Mouse (Mus musculus) neural tube, embryonic 12.5 days (tissue): ENCODE measurements around the gene Togaram1. TPM values are rescaled to one million over a fixed set of nuclear protein-coding genes. Genes with fewer than 3 reads are reported as not detected.

Experiments used
- ATAC-seq: fragments of 200-750 bp; cut with Nextera tagmentation; 2 replicates; pipeline ENCODE4 v1.8.0; 2017; ENCODE audit warnings: low read depth, mild to moderate bottlenecking, moderate TSS enrichment, moderate library complexity; ENCODE audit not compliant: low FRiP score
- H3K27ac ChIP-seq: fragments of 300-500 bp; sonication (generic); 2 replicates; pipeline ENCODE4 v1.5.1; 2016
- H3K27me3 ChIP-seq: fragments of 300-500 bp; sonication (generic); replicated peaks from 2 replicates; pipeline ENCODE4 v1.6.1; 2016; ENCODE audit warnings: mild to moderate bottlenecking
- H3K36me3 ChIP-seq: fragments of 300-500 bp; sonication (generic); 2 replicates; pipeline ENCODE4 v1.6.1; 2016; ENCODE audit warnings: mild to moderate bottlenecking
- H3K4me1 ChIP-seq: fragments of 300-500 bp; sonication (generic); 2 replicates; pipeline ENCODE4 v1.6.1; 2016
- H3K4me2 ChIP-seq: fragments of 300-500 bp; sonication (generic); replicated peaks from 2 replicates; pipeline ENCODE4 v1.6.1; 2016; ENCODE audit warnings: mild to moderate bottlenecking
- H3K4me3 ChIP-seq: fragments of 300-500 bp; sonication (generic); 2 replicates; pipeline ENCODE4 v1.5.1; 2016
- H3K9ac ChIP-seq: fragments of 300-500 bp; sonication (generic); 2 replicates; pipeline ENCODE4 v1.6.1; 2016; ENCODE audit warnings: mild to moderate bottlenecking
- H3K9me3 ChIP-seq: fragments of 300-500 bp; sonication (generic); 2 replicates; pipeline ENCODE4 v1.6.1; 2016; ENCODE audit warnings: mild to moderate bottlenecking
- WGBS: fragments of 180-500 bp; shearing (Covaris S2); methylation state at CpG from one replicate; pipeline ENCODE4 v1.1.7; 2016; 5-methylcytosine and 5-hydroxymethylcytosine counted together
- polyA plus RNA-seq: library from polyadenylated mRNA; unstranded; fragments of >200 nt; fragmentation: Nextera tagmentation; extraction: Ambion mirVana; gene quantifications from 2 replicates; pipeline ENCODE4 v1.2.1, GENCODE M21; 2016

Togaram1 gene
- 25.8 and 26.6 TPM in 2 replicates for polyA plus RNA-seq

DNA sequence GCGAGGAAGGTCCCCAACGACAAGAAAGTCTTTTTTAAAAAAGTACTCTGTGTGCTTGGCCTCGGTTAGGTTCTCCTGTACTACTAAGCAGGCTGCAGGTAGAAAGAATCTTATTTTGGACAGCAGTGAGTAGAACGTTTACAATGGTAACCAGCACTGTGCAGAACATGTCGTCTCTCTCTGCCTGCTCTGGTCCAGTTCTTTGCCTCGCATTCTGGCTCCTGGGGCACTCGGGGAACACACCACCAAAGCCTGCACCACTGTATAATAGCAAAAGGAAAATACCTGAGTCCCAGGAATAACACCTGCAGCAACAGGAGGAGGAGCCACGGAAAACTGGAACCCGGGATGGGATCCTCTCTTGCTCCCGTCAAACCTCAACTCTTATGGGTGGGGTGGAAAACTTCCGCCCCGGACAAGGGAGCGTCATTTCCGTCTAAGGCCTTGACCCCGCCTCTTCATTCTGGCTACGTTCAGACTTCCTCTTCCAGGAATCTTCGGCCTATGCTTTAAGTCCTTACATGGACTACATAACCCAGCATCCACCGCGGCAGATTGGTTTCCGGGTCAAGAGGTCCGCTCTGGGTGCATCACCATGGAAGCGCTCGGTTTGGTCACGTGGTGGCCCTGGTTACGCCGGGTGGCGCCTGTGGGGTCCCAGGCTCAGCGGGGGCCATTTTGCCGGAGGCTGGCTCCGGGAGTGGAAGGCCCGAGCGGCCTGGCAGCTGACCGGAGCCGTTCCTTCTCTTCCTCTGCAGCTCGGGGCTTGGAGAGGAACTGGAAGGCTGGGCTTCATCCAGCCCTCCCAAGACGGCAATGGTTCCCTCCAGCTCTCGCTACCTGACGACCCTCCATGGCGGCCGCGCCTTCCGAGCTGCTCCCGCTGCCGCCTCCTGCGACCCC, at the start of gene Togaram1, which contains the start of gene Klhl28:
Gene Togaram1 (plus strand): TSS at position 681 of the 903 bp plus-strand sequence.
Gene Klhl28 (minus strand): TSS at position 411 of the 903 bp plus-strand sequence.
- H3K4me1 ChIP-seq = peaks cover 28% of the 10 kb centered on the region
- under 1% methylated on average over 45 of the region's 45 CpGs for WGBS
- no peaks in the 10 kb centered on the region for H3K36me3 ChIP-seq
- peak; percentile 99 for ATAC-seq
- H3K9me3 ChIP-seq = no peaks in the 10 kb centered on the region
- H3K27me3 ChIP-seq = no peaks in the 10 kb centered on the region
- peak within 1 kb of the TSS; percentile 82 for H3K9ac ChIP-seq
- peak within 1 kb of the TSS; percentile 63 for H3K27ac ChIP-seq
- peak within 1 kb of the TSS; percentile 99 for H3K4me2 ChIP-seq
- peak within 1 kb of the TSS; percentile 68 for H3K4me3 ChIP-seq

DNA sequence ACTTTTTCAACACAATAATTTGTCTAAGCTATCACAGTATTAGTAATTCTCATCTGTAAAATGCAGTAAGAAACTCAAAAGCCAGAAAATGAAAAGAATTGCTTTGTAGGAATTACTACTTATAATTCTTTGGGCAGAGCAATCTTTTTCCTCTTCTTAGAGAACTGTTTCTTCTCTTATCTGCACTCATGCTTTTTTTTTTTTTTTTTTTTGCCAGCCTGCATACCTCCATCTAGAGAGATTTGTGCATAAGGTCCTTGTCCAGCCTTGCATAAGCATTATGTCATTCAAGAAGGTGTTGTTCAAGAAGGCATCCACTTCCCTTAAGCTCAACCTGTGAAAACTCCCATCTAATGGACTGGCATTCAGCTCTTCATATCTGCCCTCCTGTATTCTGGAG, 48.9 kb upstream of the Togaram1 start:
- no peaks in the 10 kb centered on the region for H3K9me3 ChIP-seq
- ATAC-seq = no peak
- H3K9ac ChIP-seq = no peak overlapping the region
- H3K36me3 ChIP-seq = no peaks in the 10 kb centered on the region
- no peak overlapping the region for H3K4me3 ChIP-seq
- no peak overlapping the region for H3K27ac ChIP-seq
- H3K27me3 ChIP-seq = no peaks in the 10 kb centered on the region
- no peak overlapping the region for H3K4me2 ChIP-seq
- no peaks in the 10 kb centered on the region for H3K4me1 ChIP-seq

GRCm38 (mm10) chr12:64917578-64918471, 47.8 kb upstream of the Togaram1 start, which contains the start of gene Gm527:
Gm527 (plus strand) TSS chr12:64917906.
- peak; percentile 100 for ATAC-seq
- Histone ChIP-seq H3K4me3 (peak within 1 kb of the TSS; percentile 90), H3K27me3 (no peaks in the 10 kb centered on the region), H3K4me1 (no peaks in the 10 kb centered on the region), H3K9ac (peak within 1 kb of the TSS; percentile 84), H3K9me3 (no peaks in the 10 kb centered on the region), H3K4me2 (peak within 1 kb of the TSS; percentile 77), H3K27ac (no peak within 1 kb of the TSS), H3K36me3 (no peaks in the 10 kb centered on the region)
- WGBS = under 1% methylated on average over 90 of the region's 93 CpGs

DNA sequence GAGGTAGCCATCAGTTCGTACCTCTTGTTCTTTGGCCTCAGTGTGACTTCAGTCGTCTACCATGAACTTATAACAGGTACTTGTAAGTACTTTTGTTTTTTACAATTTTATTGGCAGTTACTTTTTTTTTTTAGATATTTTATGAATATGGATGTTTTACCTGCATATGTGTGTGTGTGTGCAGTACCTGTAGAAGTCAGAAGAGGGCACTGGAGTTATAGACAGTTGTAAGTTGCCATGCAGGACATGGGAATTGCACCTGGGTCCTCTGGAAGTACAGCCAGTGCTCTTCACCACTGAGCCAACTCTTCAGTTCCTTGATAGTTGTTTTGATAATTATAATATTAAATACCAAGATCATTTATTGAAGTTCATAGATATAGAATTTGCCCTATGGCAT, 28.1 kb upstream of the Togaram1 start:
- H3K27me3 ChIP-seq = no peaks in the 10 kb centered on the region
- 0 out of 2 replicates have a peak, but pooled peaks cover 5% of the 10 kb centered on the region for H3K36me3 ChIP-seq
- WGBS = 89% methylated on average over 2 of the region's 2 CpGs
- no peak overlapping the region for H3K9ac ChIP-seq
- no peaks in the 10 kb centered on the region for H3K9me3 ChIP-seq
- no peaks in the 10 kb centered on the region for H3K4me1 ChIP-seq
- no peak overlapping the region for H3K27ac ChIP-seq
- H3K4me3 ChIP-seq = no peak overlapping the region
- no peak for ATAC-seq
- no peak overlapping the region for H3K4me2 ChIP-seq

- Histone ChIP-seq H3K36me3 (no peaks in the 10 kb centered on the region), H3K4me1 (peaks cover 25% of the 10 kb centered on the region), H3K27ac (no peak overlapping the region), H3K9ac (peak overlapping the region; percentile 61), H3K9me3 (no peaks in the 10 kb centered on the region), H3K4me2 (peak overlapping the region; percentile 79), H3K4me3 (peak overlapping the region; percentile 68), H3K27me3 (no peaks in the 10 kb centered on the region)
- WGBS = 27% methylated on average over 4 of the region's 4 CpGs
- no peak for ATAC-seq
Observed at GRCm38 (mm10) chr12:64964560-64964959, 1.0 kb upstream of the Togaram1 start.

- Histone ChIP-seq H3K27ac (peak overlapping the region; percentile 63), H3K4me3 (peak overlapping the region; percentile 68), H3K9me3 (no peaks in the 10 kb centered on the region), H3K36me3 (no peaks in the 10 kb centered on the region), H3K9ac (peak overlapping the region; percentile 82), H3K4me1 (peaks cover 36% of the 10 kb centered on the region), H3K27me3 (no peaks in the 10 kb centered on the region), H3K4me2 (peak overlapping the region; percentile 99)
- under 1% methylated on average over 44 of the region's 44 CpGs for WGBS
- ATAC-seq = no peak; the same call in 1 of the 2 replicates
Observed at GRCm38 (mm10) chr12:64966101-64966631, 562 bp downstream of the Togaram1 start.

- H3K27ac ChIP-seq = 0 out of 2 replicates have a peak overlapping the region, but pooled peaks have one; percentile 63
Observed at GRCm38 (mm10) chr12:64966652-64967435, 1.2 kb downstream of the Togaram1 start.

DNA sequence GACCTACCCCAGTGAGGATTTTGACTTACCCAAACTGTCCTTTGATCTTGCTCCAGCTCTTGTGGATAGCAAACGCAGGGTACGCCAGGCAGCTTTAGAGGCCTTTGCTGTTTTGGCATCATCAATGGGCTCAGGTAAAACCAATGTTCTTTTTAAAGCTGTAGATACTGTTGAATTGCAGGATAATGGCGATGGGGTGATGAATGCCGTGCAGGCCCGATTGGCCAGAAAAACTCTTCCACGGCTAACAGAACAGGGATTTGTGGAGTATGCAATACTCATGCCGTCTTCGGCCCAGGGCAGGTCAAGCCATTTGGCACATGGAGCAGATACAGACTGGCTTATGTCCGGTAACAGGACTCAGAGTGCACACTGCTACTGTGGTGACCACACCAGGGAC, 1.9 kb downstream of the Togaram1 start:
- H3K9me3 ChIP-seq = no peaks in the 10 kb centered on the region
- peak overlapping the region; percentile 82 for H3K9ac ChIP-seq
- 1% methylated on average over 9 of the region's 9 CpGs for WGBS
- ATAC-seq = no peak
- H3K27me3 ChIP-seq = no peaks in the 10 kb centered on the region
- H3K4me2 ChIP-seq = peak overlapping the region; percentile 99
- H3K27ac ChIP-seq = no peak overlapping the region
- no peaks in the 10 kb centered on the region for H3K36me3 ChIP-seq
- peaks cover 44% of the 10 kb centered on the region for H3K4me1 ChIP-seq
- H3K4me3 ChIP-seq = peak overlapping the region; percentile 68

More at GRCm38 (mm10) chr12:64966652-64967435, 1.2 kb downstream of the Togaram1 start:
- peak overlapping the region; percentile 82 for H3K9ac ChIP-seq
- no peaks in the 10 kb centered on the region for H3K9me3 ChIP-seq
- H3K4me2 ChIP-seq = peak overlapping the region; percentile 99
- peak overlapping the region; percentile 68 for H3K4me3 ChIP-seq
- H3K27me3 ChIP-seq = no peaks in the 10 kb centered on the region
- H3K36me3 ChIP-seq = no peaks in the 10 kb centered on the region
- peaks cover 39% of the 10 kb centered on the region for H3K4me1 ChIP-seq
- 4% methylated on average over 19 of the region's 19 CpGs for WGBS
- no peak for ATAC-seq

DNA sequence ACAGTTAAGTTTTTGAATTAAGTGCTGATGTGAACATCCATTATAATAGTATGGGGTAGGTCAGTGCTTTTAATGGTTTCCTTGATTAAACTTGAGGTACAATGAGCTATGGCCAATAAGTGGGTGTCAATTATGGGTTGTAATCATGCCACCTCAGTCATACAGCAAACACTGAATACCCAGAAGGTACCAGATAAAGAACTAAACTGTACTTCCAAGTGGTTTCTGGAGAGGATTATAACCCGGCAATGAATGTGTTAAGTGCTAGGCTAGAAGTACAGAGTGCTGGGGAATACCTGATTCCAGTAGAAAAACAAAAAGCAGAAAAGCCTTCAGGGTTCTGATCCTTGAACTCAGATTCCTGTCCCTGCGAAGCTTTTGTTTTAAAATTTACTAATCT, 2.5 kb downstream of the Togaram1 start:
- peaks cover 44% of the 10 kb centered on the region for H3K4me1 ChIP-seq
- no peaks in the 10 kb centered on the region for H3K36me3 ChIP-seq
- ATAC-seq = no peak
- H3K4me2 ChIP-seq = peak overlapping the region; percentile 99
- H3K9me3 ChIP-seq = no peaks in the 10 kb centered on the region
- H3K27me3 ChIP-seq = no peaks in the 10 kb centered on the region
- H3K27ac ChIP-seq = no peak overlapping the region
- 7% methylated on average over 2 of the region's 2 CpGs for WGBS
- peak overlapping the region; percentile 82 for H3K9ac ChIP-seq
- peak overlapping the region; percentile 68 for H3K4me3 ChIP-seq

DNA sequence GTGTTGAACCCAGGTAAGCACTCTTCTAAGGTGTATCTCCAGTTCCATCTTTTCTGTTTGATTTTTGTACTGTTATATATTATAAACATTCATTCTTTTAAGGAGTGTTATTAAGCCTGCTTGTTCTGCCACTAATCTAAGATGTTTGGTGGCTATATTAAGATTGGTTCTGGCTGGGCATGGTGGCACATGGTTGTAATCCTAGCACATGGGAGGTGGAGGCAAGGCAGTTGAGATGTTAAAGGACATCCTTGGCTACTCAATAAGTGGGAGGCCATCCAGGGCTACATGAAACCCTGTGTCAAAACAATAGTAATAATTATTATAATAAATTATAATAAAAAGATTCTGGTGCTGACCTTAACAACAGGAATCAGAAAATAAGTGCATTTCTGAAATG, 5.8 kb downstream of the Togaram1 start:
- Histone ChIP-seq H3K27ac (no peak overlapping the region), H3K27me3 (no peaks in the 10 kb centered on the region), H3K4me3 (no peak overlapping the region), H3K9ac (no peak overlapping the region), H3K9me3 (no peaks in the 10 kb centered on the region), H3K36me3 (no peaks in the 10 kb centered on the region), H3K4me1 (peaks cover 38% of the 10 kb centered on the region), H3K4me2 (peak overlapping the region; percentile 99; the same call in 1 of the 2 replicates)
- no peak for ATAC-seq

GRCm38 (mm10) chr12:64972063-64972462, 6.5 kb downstream of the Togaram1 start:
- no peak for ATAC-seq
- Histone ChIP-seq H3K9ac (no peak overlapping the region), H3K36me3 (no peaks in the 10 kb centered on the region), H3K9me3 (no peaks in the 10 kb centered on the region), H3K4me2 (peak overlapping the region; percentile 22), H3K4me1 (peaks cover 34% of the 10 kb centered on the region), H3K4me3 (no peak overlapping the region), H3K27ac (no peak overlapping the region), H3K27me3 (no peaks in the 10 kb centered on the region)
- WGBS = 80% methylated on average over 6 of the region's 6 CpGs
